Mouse (Mus musculus): Measurements from ENCODE around the gene Casq2.

The Casq2 gene

DNA sequence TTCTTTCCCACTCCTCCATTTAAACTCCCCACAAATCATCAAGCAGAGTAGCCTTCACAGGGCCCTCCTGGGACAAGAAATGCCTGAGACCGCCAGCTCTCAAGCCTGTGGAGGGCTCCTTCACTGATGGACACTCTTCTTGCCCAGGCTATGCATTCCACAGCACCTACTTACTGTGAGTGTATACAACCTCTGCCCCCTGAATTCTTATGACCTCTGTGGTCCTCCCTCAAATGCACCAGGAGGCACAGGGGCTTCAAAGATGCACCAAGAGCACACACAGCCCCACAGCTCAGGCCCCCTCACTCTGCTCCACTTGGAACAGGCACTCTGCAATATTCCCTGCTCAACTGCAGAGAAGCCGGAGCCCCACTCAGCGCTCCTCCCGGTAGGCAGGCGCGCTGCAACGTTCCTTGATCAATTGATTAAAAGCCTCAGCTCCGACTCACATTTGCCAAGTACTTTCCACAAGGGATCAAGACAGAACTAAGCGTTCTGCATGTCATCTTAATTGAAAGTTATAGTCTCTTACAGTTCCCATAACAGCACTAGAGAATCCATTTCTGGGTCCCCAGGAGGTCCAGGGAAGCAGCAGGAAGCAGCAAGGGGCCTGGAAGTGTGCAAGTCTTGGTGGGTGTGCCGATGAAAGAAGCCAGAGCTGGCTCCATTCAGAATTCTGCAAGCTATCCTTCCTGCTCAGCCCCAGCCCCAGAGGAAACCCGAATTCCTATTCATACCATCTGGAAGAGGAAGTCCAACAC lies 108.3 kb downstream of the Casq2 start:
- DNase-seq: no peak

DNA sequence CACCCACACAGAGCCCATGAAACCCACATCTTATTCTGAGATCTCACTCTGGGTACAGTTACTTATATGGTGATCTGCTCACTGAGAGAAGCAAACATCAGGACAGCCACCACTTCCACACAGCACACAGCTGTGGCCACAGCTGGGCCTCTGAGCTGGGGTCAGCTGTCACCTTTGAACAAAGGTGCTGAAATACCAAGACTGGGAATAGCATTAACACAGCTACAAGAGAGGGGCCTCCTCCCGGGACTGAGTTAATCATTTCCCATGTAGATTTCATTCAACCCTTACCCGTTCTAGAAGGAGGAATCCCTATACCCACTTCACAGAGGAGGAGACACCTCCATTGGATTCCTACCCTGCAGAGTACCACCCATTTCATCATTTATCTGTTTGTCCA lies 109.5 kb downstream of the Casq2 start:
- DNase-seq: no peak
